Mouse (Mus musculus) telencephalon, adult 2 months (tissue): ENCODE results near the gene Arnt2.
A peak's percentile ranks its signal among the peaks of the same experiment; 100 is the strongest.

Source experiments
- DNase-seq: peaks from one replicate; pipeline ENCODE4 v3.0.0-alpha.2; 2011; ENCODE audit warnings: low read depth, low spot score

Arnt2 gene

GRCm38 (mm10) chr7:84409896-84410521 is at the start of gene Arnt2:
Gene Arnt2, minus strand, starts transcription at chr7:84410176.
- no peak for DNase-seq

- no peak for DNase-seq
These were observed 41.7 kb upstream of the Arnt2 start for GRCm38 (mm10) chr7:84451681-84452080.

DNA sequence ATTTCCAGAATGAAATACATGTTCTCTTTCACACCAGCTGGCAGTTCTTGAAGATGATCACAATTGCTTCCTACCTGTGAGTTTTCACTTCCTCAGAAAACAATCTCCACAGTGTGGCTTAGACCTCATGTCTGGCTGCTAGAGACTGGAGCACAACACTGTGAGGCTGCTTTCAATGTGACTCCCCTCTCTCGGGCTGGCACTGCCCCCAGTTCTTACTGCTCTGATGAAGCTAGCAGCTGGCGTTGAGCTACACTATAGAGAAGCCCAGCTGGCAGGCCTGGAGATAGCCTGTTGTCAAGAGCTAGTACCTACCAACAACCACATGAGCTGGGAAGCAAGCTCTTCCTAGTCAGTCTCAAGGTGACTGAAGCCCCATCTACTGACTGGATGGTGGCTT is 39.1 kb upstream of the Arnt2 start:
- peak; percentile 62 for DNase-seq

DNA sequence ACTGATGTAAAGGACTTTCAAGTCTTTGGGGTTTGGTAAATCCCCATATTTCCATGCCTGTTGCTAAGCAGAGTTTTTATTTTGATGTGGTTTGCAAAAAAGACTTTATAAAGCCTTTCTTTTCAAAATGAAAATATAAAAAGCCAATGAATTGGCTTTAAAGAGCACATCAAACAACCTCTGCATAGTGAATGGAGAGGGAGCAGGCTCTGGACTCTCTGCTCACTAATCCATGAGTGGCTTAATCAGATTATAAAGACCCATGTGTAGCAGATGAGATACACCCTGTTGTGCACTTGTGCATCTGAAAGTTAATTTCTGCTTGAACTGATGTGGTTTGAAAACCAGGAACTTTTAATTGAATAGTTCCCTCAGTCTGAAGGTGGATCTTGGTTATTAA is 38.5 kb upstream of the Arnt2 start:
- no peak for DNase-seq

GRCm38 (mm10) chr7:84447740-84448435 is 37.9 kb upstream of the Arnt2 start:
- DNase-seq: no peak

DNA sequence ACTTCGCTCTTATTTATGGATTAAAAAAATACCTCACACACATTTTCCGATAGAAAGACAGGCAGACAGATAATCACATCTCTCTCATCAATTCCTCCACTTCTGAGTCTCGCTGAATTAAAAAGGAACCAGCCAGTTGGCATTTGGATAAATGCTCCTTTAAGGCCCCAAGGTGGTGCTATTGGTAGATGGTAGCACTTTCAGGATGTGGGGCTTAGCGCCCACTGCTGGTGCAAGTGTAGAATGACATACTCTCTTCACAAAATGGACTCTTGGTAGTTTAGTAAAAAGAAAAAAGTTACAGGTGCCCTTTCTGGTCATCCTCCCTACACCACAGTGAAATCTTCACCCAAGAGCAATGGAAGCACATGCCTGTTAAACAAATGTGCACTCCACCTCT is 37.1 kb upstream of the Arnt2 start:
- DNase-seq: peak; percentile 74

- DNase-seq: no peak
These were observed 32.5 kb upstream of the Arnt2 start for GRCm38 (mm10) chr7:84442343-84442911.

DNA sequence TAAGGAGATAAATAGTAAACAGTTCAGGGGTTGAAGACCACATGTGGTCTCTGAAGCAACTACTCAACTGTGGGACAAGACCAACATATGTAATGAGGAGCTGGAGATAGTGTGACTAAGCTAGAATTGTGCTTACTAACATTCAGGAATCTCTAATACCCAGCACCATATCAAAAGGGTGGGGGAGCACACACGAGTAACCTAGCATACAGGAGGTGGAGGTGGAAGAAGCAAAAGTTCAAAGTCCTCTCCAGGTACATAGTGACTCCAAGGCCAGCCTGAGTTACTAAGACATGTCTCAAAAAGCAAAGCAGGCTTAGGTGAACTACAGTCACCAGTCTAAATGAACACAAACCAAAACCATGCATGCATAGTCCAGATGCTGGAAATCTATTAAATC is 29.6 kb upstream of the Arnt2 start:
- no peak for DNase-seq

DNA sequence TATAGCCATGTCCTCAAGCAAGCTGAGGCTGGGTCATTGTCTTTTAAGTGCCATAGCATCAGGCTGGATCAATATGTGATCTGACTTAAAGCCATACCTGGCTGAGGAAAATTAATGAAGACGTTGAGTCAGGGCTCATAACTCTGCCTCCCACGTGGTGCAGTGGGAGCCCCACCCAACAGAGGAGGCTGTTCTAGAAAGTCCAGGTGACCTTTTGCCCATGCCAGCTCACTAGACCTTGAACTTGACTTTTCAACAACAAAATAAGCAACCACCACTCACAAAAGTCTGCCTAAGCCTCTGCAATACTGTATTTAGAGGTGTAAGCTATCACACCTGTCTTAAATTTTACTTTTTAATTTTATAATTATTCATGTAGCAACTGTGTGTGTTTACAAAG is 24.9 kb upstream of the Arnt2 start:
- no peak for DNase-seq

- peak; percentile 86 for DNase-seq
These were observed 22.2 kb upstream of the Arnt2 start for GRCm38 (mm10) chr7:84432151-84432550.

- no peak for DNase-seq
These were observed 17.2 kb upstream of the Arnt2 start for GRCm38 (mm10) chr7:84427221-84427620.

DNA sequence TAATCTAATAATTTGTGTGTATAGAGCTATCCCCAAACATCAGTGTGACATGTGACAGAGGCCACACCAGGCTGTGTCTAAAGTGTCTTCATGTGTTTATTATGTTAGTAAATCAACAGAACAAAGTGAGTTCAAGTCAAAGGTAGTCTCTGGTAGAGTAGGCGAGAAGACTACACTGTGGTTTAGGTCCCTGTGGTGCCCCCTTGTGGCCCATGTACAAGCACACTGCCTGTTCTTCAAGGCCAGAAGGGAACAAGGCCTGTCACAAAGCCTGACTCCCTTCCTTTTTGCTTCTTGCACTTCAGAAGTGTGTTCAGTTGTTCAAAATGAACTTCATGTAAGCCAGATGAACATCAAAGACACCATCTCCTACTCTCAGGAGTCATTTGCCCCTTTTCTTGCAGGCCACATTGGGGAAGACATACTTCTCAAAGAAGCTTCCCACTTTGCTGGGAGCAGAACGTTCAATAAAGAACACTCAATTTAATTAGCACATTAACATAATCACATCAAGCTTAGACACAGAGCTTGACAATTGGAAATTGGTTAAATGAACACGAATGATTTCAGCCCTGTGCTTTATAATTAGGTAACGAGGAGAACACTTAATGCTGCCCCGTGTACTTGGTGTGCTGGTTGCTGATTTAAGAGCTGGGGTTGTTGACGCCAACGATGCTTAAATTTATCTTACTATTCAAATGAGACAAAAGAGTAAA is 14.9 kb upstream of the Arnt2 start:
- DNase-seq: no peak

- no peak for DNase-seq
These were observed 11.8 kb upstream of the Arnt2 start for GRCm38 (mm10) chr7:84421753-84422152.

GRCm38 (mm10) chr7:84421291-84421665 is 11.3 kb upstream of the Arnt2 start:
- DNase-seq: no peak

GRCm38 (mm10) chr7:84420581-84421290 is 10.8 kb upstream of the Arnt2 start:
- no peak for DNase-seq

GRCm38 (mm10) chr7:84417441-84417840 is 7.5 kb upstream of the Arnt2 start:
- DNase-seq: no peak

GRCm38 (mm10) chr7:84412570-84412969 is 2.6 kb upstream of the Arnt2 start:
- no peak for DNase-seq

DNA sequence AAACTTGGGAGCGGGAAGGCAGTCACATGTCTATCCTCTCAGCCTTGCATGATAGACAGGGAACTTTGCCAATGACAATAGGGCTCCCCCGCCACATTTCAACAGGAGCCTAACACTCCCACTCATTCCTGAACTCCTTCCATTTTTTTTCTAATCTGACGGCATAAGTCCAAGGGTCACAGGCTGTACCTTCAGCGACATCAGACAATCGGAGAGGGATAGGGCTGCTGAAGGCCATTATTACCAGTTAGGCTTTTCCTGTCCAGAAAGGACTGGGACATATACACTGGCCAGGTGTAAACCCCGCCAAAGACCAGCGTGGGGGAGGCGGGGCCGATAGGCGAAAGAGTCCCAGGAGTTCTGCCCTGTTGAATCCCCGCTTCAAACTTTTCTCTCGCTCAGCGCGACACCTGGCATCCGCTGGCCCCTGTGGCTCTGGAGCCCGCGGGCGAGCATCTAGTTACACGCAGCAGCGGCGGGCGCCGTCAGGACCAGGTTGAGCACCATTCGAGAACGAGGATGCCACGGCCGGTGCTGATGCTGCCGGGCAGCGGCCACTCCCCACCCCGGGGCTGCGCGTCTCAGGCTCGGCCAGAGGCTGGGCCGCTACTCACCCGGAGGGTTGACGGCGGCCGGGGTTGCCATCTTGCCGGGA is 608 bp downstream of the Arnt2 start:
- DNase-seq: no peak

DNA sequence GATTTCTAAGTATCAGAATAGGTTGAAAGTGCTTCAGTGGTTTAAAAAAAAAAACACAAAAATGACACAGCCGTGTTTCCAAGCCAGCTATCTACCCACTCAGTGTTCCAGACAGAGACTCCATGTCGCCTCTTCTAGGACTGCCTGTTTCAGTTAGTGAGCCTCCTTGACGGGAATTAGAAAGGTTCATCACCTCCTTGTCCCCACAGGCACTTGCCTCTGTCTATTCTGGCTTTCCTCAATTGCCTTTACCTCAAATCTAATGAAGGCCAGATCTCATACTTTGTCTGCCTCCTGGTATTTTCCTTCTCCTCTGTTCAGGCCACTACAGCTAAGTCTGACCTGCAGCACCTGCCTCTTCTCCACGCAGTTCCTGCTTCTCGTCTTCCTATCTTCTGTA is 1.7 kb downstream of the Arnt2 start:
- no peak for DNase-seq

DNA sequence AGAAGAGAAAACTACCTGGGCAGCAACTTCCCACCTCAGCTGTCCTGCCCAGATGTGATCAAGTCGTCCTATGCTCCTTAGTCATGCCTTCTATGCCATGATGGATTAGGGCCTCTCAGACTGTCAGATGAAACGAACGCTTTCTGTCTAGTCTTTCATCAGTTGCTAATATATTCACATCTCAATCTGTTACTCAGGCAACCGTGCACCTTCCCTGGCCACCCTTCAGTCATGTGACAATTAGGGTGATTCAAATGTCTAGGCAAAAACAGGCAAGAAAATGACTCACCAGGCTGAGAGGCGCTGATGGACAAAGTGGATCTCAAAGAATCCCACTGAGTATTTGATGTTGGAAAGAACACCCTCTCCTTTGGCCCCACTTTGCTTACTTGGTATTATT is 6.6 kb downstream of the Arnt2 start:
- no peak for DNase-seq

- no peak for DNase-seq
These were observed 8.1 kb downstream of the Arnt2 start for GRCm38 (mm10) chr7:84401641-84402455.
